Mouse (Mus musculus) CH12F3 (cell line): Measurements from ENCODE around the gene Tmem9.

Experiments used
- in situ Hi-C: fragments of 300-500 bp; cut with MboI; formaldehyde crosslinking; loops from 2 replicates; pipeline ENCODE4 v1.14.3; 2020; ENCODE audit warnings: low sequenced_read_pairs

The Tmem9 gene

DNA sequence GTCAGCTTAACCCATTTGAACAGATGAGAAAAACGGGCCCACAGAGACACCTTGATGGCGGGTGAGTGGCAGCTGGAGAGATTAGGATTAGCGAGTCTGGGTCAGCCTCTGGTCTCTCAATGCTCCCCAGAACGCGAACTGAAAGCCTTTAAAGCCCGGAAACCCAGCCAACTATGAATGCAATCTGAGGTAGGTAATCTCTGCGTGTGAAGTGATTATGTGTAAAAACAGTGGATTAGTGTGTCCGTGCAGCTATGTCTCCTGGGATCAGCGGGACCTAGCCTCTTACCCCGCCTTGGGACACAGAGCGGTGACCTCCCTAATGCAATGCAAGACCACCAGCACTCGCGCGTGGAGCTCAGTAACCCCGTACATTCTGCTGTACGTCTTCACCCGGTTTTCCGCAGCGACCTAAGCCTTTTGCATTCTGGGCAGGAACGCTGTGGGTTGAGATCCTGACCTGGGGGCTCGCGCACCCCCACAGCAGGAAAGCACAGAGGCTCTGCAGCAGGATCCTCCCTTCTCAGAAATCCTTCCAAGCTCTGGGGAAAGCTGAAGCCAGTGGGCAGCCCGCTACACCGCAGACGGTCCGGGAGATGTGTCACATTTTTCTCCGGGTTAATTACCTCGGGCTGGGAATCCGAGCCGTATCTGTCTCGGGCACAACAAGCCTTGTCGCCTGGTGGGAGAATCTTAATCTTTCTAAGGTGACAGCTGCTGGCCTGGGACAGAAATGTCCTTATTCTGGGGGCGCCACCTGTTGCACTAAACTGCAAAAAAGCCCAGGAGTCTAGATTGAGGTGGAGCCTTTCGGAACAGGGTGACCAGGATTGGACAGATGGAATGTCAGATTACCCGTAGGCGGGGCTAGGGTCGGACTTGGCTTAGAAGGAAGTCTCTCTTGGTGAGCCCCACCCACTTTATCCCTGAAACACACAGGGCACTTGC is at the start of gene Tmem9:
Gene Tmem9 (plus strand): TSS at position 940 of the 948 bp plus-strand sequence.
- in situ Hi-C loops: no loop called here

DNA sequence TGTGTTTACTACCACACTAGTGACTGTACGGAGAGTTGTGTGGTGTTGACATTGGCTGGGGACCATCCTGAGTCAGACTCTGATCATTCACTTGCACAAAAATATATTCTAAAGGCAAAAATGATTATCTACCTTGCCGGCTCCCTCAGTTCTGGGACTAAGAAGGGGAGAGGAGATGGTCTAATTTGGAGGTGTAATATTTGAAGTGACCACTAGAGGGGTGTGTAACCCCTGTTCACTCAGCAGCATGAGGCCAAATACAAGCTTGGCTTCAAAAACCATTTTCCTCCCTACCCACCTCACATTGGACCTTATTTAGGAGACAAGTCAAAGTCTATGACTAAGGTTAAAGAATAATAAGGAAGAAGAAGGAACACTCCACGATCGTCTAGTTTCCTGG is 49.5 kb upstream of the Tmem9 start:
- in situ Hi-C loops: no loop called here

DNA sequence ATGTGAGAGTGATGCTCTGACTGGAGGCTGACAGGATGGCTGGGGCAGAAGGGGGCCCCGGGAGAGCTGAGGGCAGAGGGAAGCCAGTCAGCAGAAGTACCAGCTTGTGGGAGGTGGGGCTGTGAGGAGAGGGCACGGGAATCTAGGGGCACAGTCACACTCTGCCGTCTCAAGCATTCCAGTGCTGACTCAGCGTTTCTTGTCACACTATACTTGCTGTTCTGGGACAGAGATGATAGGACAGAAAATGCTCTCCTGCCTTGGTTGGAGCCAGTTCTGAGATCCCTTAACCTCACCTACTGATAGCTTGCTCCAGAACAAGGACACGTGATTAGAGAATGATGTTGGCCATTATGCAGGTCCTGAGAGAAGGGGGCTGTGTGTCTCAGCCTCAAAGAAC is 44.8 kb upstream of the Tmem9 start:
- in situ Hi-C loops: no loop called here

DNA sequence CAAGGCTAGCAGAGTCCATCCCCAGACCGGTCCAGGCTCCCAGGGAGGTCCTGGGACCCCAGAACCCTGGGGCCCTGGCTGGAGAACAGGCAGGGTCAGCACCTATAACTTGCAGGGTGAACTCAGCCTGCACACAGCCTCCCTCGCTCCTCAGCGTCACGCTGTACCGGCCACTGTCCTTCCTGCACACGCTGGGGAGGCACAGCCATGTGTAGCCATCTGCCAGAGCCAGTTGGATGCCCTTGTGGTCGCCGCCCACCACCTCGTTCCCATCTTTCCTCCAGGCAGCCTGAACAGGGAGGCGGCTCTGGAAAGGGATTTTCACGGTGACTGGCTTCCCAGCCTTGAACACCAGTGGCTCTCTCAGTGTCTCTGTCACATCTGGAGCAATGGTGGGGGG is 43.4 kb upstream of the Tmem9 start:
- in situ Hi-C loops: no loop called here

DNA sequence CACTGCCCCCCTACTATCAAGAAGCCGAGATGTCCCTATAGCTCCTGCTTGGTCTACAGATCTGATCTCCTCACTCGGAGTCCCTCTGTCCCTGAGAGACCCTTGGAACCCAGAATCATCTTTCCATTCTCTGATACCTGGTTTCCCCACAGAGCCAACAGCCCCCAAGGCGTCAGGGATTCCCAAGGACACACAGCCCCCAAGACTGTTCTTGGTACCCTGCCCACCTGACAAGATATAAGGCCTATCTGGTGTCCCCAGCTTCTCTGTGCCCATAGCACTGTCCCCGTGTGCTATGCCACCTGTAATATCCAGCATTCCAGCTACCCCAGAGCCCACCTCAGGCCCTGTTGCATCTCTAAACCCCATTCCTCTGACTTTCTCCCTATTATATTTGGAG is 40.2 kb upstream of the Tmem9 start:
- in situ Hi-C loops: no loop called here

DNA sequence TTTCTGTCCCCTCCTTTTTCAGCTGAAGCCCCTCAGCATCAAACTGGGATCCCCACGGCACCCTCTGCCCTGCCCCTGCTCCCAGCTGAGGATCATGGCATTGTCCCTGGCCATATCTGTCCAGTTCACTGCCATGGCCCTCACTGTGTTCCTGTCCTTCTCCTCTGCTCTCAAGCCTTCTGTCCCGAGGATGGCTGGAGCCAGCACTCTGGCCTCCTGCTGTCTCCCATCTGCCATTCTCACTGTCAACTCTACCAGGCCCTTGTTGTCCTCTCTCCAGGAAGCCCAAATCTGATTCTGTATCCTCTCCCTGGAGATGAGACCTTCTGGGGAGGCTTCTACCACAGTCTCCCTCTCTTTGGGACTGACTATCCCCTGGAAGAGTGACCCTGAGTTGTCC is 37.5 kb upstream of the Tmem9 start:
- in situ Hi-C loops: no loop called here

DNA sequence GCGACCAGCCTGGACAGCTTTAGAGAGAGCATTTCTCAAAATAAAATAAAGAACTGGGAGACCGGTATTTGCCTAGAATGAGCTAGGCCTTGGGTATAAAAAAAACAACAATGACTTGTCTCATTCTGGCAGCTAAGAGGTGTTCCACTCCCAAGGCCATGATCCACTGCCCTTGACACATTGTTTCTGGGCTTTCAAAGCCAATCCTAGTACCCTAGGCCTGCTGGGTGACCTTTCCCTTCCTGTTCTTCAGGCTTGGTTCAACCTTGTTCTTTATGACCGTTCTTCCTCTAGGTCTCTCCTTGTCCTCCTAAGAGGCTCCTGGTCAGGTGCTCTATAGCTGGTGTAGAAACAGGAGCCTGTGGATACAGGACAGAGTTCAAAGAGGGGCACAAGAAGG is 35.4 kb upstream of the Tmem9 start:
- in situ Hi-C loops: no loop called here

DNA sequence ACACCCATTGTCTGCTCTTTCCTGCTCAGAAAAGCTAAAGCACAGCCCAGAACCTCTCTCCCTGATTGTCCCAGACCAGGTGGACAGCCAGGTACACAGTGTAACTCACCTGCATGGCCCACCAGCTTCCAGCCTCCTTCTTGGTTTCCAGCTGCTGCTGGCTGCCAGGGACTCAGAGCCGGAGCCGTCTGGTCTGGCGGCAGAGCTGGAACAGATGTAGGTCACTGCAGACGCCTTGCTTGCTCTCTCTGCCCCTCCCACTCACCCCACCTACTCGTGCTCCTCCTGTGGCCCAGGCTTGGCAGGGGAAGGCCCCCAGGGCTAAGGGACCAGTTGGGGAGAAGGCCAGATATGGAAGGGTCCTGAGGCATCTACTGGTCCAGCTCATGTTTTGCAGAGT is 23.8 kb upstream of the Tmem9 start:
- in situ Hi-C loops: no loop called here

DNA sequence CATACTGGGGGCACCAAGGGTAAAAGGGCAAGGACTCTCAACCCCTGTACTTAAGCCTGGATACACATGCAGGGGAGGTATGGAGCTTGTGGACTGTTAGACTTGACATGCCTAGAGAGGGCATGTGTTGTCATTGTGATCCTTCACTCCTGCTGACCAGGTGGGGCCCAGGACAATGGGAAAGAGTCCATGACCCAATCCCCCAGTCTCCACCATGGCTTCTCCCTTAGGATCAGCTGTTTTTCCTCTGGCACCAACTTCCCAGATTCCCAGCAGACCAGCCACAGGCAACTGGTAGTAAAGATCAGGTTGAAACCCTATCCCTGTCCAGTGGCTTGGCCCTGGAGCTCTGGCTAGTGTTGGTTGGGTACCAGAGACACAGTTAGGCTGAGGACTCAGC is 18.1 kb upstream of the Tmem9 start:
- in situ Hi-C loops: no loop called here

DNA sequence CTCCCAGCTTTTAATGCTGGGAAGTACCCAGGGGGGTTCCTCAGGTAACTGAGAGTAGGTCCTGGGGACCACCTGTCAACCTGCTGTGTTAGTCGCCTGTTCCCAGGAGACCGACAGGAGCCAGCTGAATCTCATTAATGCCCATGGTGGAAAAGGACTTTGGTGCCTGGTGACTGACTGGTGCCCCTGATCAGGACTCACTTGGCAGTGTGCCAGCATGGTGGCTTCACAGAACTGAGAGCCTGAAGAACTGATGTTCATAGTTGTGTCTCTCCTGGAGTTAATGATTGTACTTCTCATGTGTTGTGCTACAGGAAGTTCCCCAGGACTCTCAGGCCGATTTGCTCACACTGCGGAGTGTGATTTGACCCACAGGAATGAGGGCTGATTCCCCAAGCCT is 14.5 kb upstream of the Tmem9 start:
- in situ Hi-C loops: no loop called here

DNA sequence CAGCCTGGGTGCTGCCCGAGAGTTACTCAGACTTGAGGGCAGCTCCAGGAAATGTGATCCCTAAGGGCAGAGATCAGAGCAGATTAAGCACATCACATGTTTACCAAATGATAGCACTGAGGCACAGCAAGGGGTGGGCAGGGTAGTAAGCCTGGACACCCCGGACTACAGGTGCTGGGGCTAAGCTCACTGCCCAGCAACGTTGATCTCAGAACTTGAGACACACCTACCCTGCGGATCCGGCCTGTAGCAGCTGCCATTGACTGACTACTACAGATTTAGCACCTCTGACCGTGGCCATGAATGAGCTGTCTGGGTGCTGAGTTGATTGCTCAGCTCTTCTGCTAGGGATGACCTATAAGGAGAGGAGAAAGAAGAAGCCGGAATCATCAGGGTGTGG is 10.4 kb upstream of the Tmem9 start:
- in situ Hi-C loops: no loop called here

DNA sequence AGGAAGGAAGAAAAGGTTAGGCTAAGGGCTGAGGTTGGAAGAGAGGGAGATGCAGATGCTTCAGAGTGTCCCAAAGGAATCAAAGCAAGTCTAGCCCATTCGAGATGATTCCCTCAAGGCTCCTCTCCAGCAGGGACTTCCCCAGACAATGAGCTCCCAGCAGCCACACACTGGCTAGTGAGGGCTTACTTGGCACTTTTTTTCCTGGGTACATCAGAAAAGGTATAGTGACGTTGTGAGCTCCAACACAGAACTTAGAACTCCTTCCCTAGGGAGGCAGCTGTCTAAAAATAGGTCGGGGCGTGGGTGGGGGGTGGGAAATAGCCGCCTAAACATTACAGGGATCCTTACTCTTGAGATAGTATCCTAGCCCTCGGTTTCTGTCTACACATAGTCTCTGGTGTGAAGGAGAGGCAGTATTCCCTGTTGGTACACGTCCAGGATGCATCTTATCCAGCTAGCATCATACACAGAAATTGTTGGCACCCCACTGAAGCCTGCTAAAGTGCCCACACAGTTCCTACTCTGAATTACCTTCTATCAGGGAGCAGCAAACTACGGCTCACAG is 8.1 kb upstream of the Tmem9 start:
- in situ Hi-C loops: no loop called here

DNA sequence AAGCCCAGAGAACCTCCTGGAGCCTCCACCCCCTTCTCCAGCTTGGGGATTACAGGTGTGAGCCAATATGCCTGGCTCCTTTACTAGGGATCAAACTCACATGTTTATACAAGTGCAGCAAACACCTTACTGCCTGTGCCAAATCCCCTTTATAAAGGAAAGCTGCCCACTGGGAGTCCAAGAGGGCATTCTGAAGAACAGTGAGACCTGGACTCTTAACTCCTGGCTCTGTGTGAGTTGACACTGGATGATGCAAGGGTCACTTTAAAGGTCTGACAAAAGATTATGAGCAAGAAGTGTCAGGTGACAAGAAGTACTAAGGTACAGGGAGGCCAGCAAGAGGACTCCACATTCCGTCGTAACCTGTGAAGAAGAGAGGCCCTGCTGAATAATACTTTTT is 6.5 kb upstream of the Tmem9 start:
- in situ Hi-C loops: no loop called here

DNA sequence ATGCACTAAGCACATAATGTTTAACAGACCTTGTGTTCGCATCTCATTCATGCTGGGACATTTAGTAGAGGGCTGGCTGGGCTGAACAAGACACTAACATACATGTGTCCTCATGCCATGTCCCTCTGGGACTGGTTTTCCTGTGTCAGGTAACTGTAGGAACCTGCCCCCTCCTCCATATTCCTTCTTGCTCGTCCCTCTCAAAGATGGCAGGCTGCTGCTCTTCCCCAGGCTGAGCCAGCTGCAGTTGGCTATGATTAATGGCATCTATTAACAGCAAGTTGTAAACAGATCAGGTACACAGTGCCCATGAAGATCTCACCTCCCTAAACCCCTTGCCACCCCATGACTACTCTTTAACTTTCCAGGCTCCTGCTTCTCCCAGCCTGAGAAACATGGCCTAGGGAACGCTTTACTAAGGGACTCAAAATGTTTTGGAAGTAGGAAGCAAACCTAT is 1.6 kb upstream of the Tmem9 start, which contains the start of gene Igfn1:
Gene Igfn1 (minus strand): TSS at position 51 of the 457 bp plus-strand sequence.
- in situ Hi-C loops: no loop called here

DNA sequence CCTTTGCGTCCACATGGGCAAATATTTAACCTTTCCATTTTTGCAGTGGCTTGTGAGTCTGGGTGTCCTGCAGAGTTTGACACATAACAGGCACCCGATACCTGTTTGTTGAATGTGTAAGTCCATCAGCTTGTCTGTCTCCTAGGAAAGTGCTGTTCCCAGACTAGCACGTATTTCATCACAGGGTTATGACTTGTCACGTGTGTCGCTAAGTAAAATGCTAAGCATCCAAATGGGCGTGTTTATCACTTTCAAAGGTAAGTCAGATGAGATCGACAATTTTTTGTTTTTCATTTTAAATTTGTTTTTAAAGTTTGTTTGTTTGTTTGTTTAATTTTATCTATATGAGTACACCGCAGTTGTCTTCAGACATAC is 196 bp downstream of the Tmem9 start:
- in situ Hi-C loops: no loop called here

DNA sequence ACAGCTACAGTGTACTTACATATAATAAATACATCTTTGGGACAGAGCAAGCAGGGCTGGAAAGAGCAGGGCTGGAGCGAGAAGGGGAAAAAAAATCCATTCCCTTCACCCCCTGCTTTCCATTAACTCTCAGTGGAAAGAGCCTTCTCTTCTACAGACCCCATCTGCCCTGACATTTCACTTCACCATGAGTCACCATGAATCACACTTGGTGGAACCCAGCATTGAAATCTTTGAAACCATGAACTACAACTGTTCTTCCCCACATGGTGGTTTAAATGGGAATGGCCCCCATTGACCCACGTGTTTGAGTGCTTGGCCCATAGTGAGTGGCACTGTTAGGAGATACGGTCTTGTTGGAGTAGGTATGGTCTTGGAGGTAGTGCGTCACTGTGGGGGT is 2.3 kb downstream of the Tmem9 start:
- in situ Hi-C loops: no loop called here

DNA sequence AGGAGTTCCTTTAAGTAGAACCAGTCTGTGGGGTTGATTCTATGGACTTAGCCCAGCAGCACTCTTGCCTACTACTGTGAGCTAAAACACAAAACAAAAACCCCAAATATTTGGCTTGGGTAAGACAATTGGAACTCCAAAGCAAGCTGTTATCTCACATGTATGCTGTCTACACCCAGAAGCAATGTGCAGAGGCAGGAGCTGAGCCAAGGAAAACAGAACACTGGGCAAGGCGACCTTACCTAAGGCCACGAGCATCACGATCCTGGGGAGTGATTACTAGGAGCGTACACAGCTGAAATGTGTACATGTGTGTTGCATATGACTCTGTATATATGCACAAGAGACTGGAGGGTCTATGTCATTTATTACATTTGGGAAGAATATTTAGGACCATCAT is 5.6 kb downstream of the Tmem9 start:
- in situ Hi-C loops: no loop called here

DNA sequence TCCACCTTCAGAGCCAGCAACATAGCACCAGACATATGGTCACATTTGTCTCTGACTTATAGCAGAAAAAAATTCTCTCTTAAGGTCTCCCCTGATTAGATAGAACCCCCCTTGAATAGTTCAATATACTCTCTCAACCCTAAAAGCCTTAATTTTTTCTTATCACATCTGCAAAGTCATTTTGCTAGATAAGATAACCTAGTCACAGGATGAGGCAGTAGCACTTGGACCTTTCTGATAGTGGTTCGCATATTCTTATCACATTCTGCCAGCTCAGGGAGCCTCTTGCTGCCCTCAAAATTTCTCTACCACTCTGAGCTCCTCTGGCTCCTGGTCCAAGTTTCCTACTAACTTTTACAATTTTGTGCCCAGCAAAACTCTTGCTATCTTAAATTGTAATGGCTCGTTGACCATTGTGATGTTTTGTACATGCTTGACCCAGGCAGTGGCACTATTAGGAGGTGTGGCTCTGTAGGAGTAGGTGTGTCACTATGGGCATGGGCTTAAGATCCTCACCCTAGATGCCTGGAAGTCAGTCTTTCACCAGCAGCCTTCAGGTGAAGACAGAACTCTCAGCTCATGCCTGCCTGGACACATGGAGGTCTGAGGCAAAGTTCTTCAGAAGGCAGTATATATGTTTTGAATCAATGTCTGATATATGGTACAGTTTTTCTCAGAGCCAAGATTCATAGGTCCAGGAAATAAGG is 7.0 kb downstream of the Tmem9 start:
- in situ Hi-C loops: no loop called here

DNA sequence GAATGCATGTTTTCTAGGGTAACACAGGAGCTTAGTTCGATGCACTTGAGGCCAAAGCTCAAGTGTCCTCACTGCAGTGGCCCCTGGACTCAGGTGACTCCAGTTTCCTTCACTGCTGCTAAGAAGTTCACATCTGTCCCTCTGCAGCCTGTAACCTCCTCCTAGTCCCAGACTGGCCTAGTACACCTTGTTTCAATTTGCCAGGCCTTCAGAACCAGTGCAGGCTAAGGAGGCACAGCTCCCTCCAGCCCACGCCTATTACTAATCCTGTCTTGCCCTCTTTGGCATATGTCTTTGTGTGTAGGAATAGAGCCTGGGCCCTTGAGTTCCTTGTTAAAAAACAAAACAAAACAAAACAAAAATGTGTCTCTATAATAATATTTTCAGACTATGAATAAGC is 9.4 kb downstream of the Tmem9 start:
- in situ Hi-C loops: no loop called here

DNA sequence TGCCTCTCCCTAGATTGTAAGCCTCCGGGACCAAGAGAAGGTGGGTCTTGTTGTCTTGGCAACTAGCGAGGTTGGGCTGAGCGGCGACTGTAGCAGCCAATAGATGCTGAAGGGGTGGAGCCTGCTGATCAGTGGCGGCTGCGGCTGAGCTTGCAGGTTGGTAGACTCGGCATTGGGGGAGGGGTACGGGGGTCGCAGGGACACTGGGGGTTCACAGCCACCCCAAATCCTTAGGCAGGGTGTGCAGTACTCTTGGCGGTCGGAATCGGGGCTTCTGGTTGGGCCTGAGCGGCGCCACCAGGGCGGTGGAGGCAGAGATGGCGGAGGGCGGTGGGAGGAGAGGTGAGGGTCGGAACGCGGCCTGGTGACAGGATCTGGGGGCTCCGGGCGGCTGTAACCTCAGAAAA is 10.0 kb downstream of the Tmem9 start:
- in situ Hi-C loops: no loop called here

DNA sequence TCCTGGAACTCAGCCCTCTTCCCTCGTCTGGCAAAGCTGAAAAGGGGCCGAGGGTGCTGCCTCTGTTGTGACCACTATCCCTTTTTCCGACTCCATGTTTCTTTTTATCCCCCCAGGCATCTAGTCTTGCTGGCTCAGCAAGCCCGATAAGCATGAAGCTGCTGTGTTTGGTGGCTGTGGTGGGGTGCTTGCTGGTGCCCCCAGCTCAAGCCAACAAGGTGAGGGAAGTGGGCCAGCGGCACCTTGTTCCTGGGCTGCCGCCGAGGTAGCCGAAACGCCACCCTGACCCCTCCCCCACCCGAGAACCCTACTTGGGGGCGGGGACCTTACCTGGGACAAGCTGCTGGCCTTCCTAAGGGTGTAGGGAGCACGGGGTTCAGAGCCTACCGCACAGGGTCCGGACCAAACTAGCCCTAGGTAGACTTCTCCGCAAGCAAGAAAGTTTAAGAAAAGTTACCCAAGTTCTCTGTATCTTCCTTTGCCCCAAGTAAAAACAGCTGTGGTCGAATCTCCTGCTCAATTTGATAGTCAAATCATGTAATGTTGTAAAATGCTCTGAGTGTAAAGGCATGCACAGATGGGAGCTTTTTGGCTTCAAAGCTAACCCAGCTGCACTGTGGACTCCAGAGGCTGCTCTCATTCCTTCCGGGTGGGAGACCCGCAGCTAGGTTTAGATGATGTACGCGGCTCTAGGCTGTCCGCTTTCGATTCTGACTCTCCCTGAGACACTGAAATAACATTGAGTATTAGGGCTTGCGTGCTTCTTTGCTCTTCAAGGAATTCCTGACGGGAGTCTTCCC is 10.6 kb downstream of the Tmem9 start:
- in situ Hi-C loops: no loop called here
